Mouse (Mus musculus) skeletal muscle tissue, postnatal 0 days (tissue): ENCODE data around the gene Tmco5. TPM values are rescaled to one million over a fixed set of nuclear protein-coding genes. Genes with fewer than 3 reads are reported as not detected.

Experiments
- polyA plus RNA-seq: library from polyadenylated mRNA; unstranded; fragments of >200 nt; fragmentation: Nextera tagmentation; extraction: Ambion mirVana; gene quantifications from 2 replicates; pipeline ENCODE4 v1.2.1, GENCODE M21; 2015

Tmco5 gene
- polyA plus RNA-seq: not detected in 2 replicates

DNA sequence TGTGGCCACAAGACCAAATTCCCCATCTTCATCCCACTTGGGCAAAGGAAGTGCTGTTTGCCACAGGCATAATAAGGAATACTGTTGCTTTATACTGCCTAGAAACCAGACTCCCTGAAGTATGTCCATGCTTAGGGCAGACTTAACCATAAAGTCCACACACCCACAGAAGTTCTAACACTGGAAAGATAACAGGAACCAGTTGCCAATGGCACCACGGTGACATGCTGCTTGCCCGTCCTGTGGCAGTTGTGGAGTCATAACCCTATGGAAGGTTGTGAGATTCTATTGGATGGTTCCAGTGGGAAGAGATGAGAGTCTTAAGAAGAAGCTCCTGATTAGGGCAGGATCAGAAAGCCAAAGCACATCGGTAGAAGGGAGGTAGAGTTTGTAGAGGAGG is at the start of gene Tmco5:
Gene Tmco5 (plus strand): TSS at position 301 of the 400 bp plus-strand sequence.

Other genes starting within 250 kb of the Tmco5 start
- gene Spred1, start 242.7 kb downstream of the Tmco5 start, polyA plus RNA-seq: 6.1 and 6.5 TPM in 2 replicates